Mouse (Mus musculus) brain, embryonic 14.5 days (tissue): ENCODE measurements at regions not wholly inside any gene's neighbourhood (a gene's known extent, or its start where the extent isn't known, plus 50 kb on each side); places are given as distances from the start of the nearest gene placed in this dataset.

Source experiments
- DNase-seq: peaks from one replicate; pipeline ENCODE4 v3.0.0-alpha.2; 2011; ENCODE audit warnings: low read depth
- CTCF ChIP-seq: fragments of 200-500 bp; IDR thresholded peaks from 2 replicates; pipeline ENCODE4 v1.5.1; 2012; ENCODE audit warnings: inconsistent platforms, mild to moderate bottlenecking, moderate library complexity, borderline replicate concordance; ENCODE audit not compliant: insufficient read depth, insufficient read length; ENCODE audit errors: extremely low read depth
- POLR2A ChIP-seq: fragments of 200-500 bp; IDR thresholded peaks from 2 replicates; pipeline ENCODE4 v1.6.1; 2012; ENCODE audit warnings: mild to moderate bottlenecking, inconsistent platforms, borderline replicate concordance; ENCODE audit not compliant: poor library complexity, insufficient read depth, insufficient read length, severe bottlenecking; ENCODE audit errors: extremely low read depth

- TF ChIP-seq POLR2A (no peak), CTCF (no peak)
- no peak for DNase-seq
These were observed 186.9 kb downstream of the Rnf152 start for GRCm38 (mm10) chr1:105169455-105170113.

- TF ChIP-seq POLR2A, result no peak
- no peak for TF ChIP-seq CTCF
- DNase-seq, result no peak
These were observed 187.7 kb downstream of the Rnf152 start for GRCm38 (mm10) chr1:105168808-105169207.

GRCm38 (mm10) chr1:105157459-105158124, 198.9 kb downstream of the Rnf152 start:
- TF ChIP-seq POLR2A, result no peak
- TF ChIP-seq CTCF, result no peak
- DNase-seq, result no peak

- DNase-seq, result no peak
- no peak for TF ChIP-seq CTCF
- TF ChIP-seq POLR2A, result no peak
These were observed 204.2 kb downstream of the Rnf152 start for GRCm38 (mm10) chr1:105152175-105152828.

GRCm38 (mm10) chr1:105151466-105151846, 205.1 kb downstream of the Rnf152 start:
- TF ChIP-seq CTCF, result no peak
- no peak for TF ChIP-seq POLR2A
- peak; percentile 10 for DNase-seq

- no peak for TF ChIP-seq POLR2A
- no peak for TF ChIP-seq CTCF
- DNase-seq, result peak; percentile 19
These were observed 205.7 kb downstream of the Rnf152 start for GRCm38 (mm10) chr1:105150624-105151465.

GRCm38 (mm10) chr1:105148792-105149191, 207.7 kb downstream of the Rnf152 start:
- DNase-seq, result no peak
- TF ChIP-seq POLR2A (no peak), CTCF (no peak)

GRCm38 (mm10) chr1:105148048-105148447, 208.5 kb downstream of the Rnf152 start:
- no peak for TF ChIP-seq CTCF
- TF ChIP-seq POLR2A, result no peak
- DNase-seq, result no peak

GRCm38 (mm10) chr1:105123936-105124335, 232.6 kb downstream of the Rnf152 start:
- TF ChIP-seq CTCF (no peak), POLR2A (no peak)
- no peak for DNase-seq

- TF ChIP-seq CTCF (no peak), POLR2A (no peak)
- DNase-seq, result no peak
These were observed 238.6 kb downstream of the Rnf152 start for GRCm38 (mm10) chr1:105117888-105118287.

- no peak for DNase-seq
These were observed 240.3 kb downstream of the Rnf152 start for GRCm38 (mm10) chr1:105116231-105116630.

GRCm38 (mm10) chr1:105115391-105115790, 241.1 kb downstream of the Rnf152 start:
- no peak for DNase-seq

More at GRCm38 (mm10) chr1:105116231-105116630, 240.3 kb downstream of the Rnf152 start:
- TF ChIP-seq CTCF, result no peak
- no peak for TF ChIP-seq POLR2A

More at GRCm38 (mm10) chr1:105115391-105115790, 241.1 kb downstream of the Rnf152 start:
- TF ChIP-seq CTCF, result no peak
- no peak for TF ChIP-seq POLR2A
